Mouse (Mus musculus) forebrain, postnatal 0 days (tissue): ENCODE data around the gene Trex2. TPM values are rescaled to one million over a fixed set of nuclear protein-coding genes. Genes with fewer than 3 reads are reported as not detected.

Experiments used
- ATAC-seq: fragments of 200-750 bp; cut with Nextera tagmentation; 2 replicates; pipeline ENCODE4 v1.8.0; 2017; ENCODE audit warnings: mild to moderate bottlenecking, moderate library complexity
- DNase-seq: peaks from one replicate; pipeline ENCODE4 v3.0.0-alpha.2; 2015
- H3K27ac ChIP-seq: fragments of 300-500 bp; sonication (generic); 2 replicates; pipeline ENCODE4 v1.5.1; 2014; ENCODE audit warnings: low read depth, mild to moderate bottlenecking, antibody characterized with exemption, low read length, moderate library complexity, mixed read lengths
- H3K27me3 ChIP-seq: fragments of 300-500 bp; sonication (generic); 2 replicates; pipeline ENCODE4 v1.6.1; 2014; ENCODE audit warnings: mild to moderate bottlenecking, low read length, mixed read lengths; ENCODE audit not compliant: insufficient read depth
- H3K36me3 ChIP-seq: fragments of 300-500 bp; sonication (generic); 2 replicates; pipeline ENCODE4 v1.6.1; 2014; ENCODE audit warnings: mild to moderate bottlenecking, moderate library complexity; ENCODE audit not compliant: insufficient read depth
- H3K4me1 ChIP-seq: fragments of 300-500 bp; sonication (generic); 2 replicates; pipeline ENCODE4 v1.6.1; 2014; ENCODE audit warnings: antibody characterized with exemption; ENCODE audit not compliant: insufficient read depth
- H3K4me2 ChIP-seq: fragments of 300-500 bp; sonication (generic); 2 replicates; pipeline ENCODE4 v1.6.1; 2014; ENCODE audit warnings: low read depth, mild to moderate bottlenecking, moderate library complexity
- H3K4me3 ChIP-seq: fragments of 300-500 bp; sonication (generic); 2 replicates; pipeline ENCODE4 v1.5.1; 2014; ENCODE audit warnings: low read depth, low read length, mixed read lengths
- H3K9ac ChIP-seq: fragments of 300-500 bp; sonication (generic); 2 replicates; pipeline ENCODE4 v1.6.1; 2014; ENCODE audit warnings: mild to moderate bottlenecking
- H3K9me3 ChIP-seq: fragments of 300-500 bp; sonication (generic); 2 replicates; pipeline ENCODE4 v1.6.1; 2016; ENCODE audit warnings: low read length
- CTCF ChIP-seq: sonication (generic); IDR thresholded peaks from 2 replicates; pipeline ENCODE4 v1.5.1; 2016; ENCODE audit warnings: antibody characterized with exemption, control low read depth, low read depth
- WGBS: fragments of 180-500 bp; shearing (Covaris S2); extraction: QIAGEN DNeasy Blood & Tissue Kit; methylation state at CpG from one replicate; pipeline ENCODE4 v1.1.7; 2014; 5-methylcytosine and 5-hydroxymethylcytosine counted together
- polyA plus RNA-seq: library from polyadenylated mRNA; unstranded; fragments of >200 nt; fragmentation: Nextera tagmentation; extraction: Ambion mirVana; gene quantifications from 2 replicates; pipeline ENCODE4 v1.2.1, GENCODE M21; 2015
- total RNA-seq: library from RNA; depleted of rRNA; stranded (reverse); fragments of >200 nt; gene quantifications from 2 replicates; pipeline ENCODE4 v1.2.3, GENCODE M21; 2014; rRNA removed

Trex2 gene
- total RNA-seq (not detected in 2 replicates), polyA plus RNA-seq (not detected in 2 replicates)

GRCm38 (mm10) chrX:73435252-73435651, at the start of gene Trex2:
TSS of gene Trex2 (minus strand) at chrX:73435344.
- no peak within 1 kb of the TSS for H3K4me3 ChIP-seq
- H3K4me1 ChIP-seq: no peaks in the 10 kb centered on the region
- H3K27ac ChIP-seq: no peak within 1 kb of the TSS
- DNase-seq: no peak
- H3K36me3 ChIP-seq: no peaks in the 10 kb centered on the region
- no peaks in the 10 kb centered on the region for H3K27me3 ChIP-seq
- H3K4me2 ChIP-seq: no peak within 1 kb of the TSS
- 80% methylated on average over 11 of the region's 11 CpGs for WGBS
- no peak for ATAC-seq
- no peaks in the 10 kb centered on the region for H3K9me3 ChIP-seq
- H3K9ac ChIP-seq: no peak within 1 kb of the TSS
- no peak for TF ChIP-seq CTCF

- Histone ChIP-seq H3K4me1 (no peaks in the 10 kb centered on the region), H3K4me3 (no peak overlapping the region), H3K27me3 (no peaks in the 10 kb centered on the region), H3K4me2 (no peak overlapping the region), H3K9ac (no peak overlapping the region), H3K27ac (no peak overlapping the region), H3K9me3 (no peaks in the 10 kb centered on the region), H3K36me3 (no peaks in the 10 kb centered on the region)
- DNase-seq (no peak), ATAC-seq (no peak)
- WGBS: 91% methylated on average over 4 of the region's 4 CpGs
- TF ChIP-seq CTCF: no peak
Observed at GRCm38 (mm10) chrX:73484870-73485269, 49.7 kb upstream of the Trex2 start.

DNA sequence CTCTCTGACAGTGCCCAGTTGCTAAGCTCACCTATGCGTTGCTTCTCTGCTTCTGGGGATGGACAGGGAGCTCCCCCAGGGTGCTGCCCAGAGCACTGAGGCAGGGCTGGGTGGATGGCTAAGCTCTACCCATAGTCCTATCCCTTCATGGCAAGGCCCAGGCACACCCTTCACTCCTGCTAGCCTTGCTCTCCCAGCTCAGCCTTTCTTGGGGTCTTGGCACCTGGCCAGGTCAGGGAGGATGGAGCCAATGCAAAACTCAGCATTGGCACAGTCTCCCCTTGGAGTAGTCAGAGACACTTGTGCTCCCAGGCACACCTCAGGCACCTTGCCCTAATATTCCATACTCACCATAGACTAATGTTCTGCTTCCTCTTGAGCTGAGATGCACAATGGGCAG, 48.9 kb upstream of the Trex2 start:
- ATAC-seq (no peak), DNase-seq (no peak)
- TF ChIP-seq CTCF: no peak
- Histone ChIP-seq H3K4me1 (no peaks in the 10 kb centered on the region), H3K4me3 (no peak overlapping the region), H3K9ac (no peak overlapping the region), H3K27me3 (no peaks in the 10 kb centered on the region), H3K36me3 (no peaks in the 10 kb centered on the region), H3K9me3 (no peaks in the 10 kb centered on the region), H3K4me2 (0 out of 2 replicates have a peak overlapping the region, but pooled peaks have one; percentile 15), H3K27ac (no peak overlapping the region)
- 67% methylated on average over 1 of the region's 1 CpGs for WGBS

DNA sequence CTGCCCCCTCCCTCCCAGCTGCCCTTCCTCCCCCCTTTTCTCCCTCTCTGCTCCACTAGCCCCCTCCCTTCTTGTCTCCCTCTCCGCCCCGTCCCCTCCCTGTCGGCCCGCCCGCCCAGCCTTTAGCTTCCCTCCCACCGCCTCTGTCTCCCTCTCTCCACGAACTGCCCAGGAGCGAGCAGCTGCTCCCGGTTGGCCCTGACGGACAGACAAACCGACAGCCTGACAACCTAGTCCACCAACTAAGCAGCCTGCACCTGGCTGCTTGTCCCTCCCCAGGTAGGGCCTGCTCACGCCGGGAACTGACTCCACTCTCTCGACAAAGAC, 48.3 kb upstream of the Trex2 start, which contains the start of gene Bgn:
TSS of gene Bgn (plus strand) at position 119 of the 327 bp plus-strand sequence.
- Histone ChIP-seq H3K36me3 (no peaks in the 10 kb centered on the region), H3K9ac (no peak within 1 kb of the TSS), H3K27me3 (no peaks in the 10 kb centered on the region), H3K9me3 (no peaks in the 10 kb centered on the region), H3K27ac (no peak within 1 kb of the TSS), H3K4me3 (no peak within 1 kb of the TSS), H3K4me2 (0 out of 2 replicates have a peak within 1 kb of the TSS, but pooled peaks have one; percentile 15), H3K4me1 (no peaks in the 10 kb centered on the region)
- no peak for DNase-seq
- ATAC-seq: no peak
- TF ChIP-seq CTCF: no peak
- 26% methylated on average over 14 of the region's 14 CpGs for WGBS

DNA sequence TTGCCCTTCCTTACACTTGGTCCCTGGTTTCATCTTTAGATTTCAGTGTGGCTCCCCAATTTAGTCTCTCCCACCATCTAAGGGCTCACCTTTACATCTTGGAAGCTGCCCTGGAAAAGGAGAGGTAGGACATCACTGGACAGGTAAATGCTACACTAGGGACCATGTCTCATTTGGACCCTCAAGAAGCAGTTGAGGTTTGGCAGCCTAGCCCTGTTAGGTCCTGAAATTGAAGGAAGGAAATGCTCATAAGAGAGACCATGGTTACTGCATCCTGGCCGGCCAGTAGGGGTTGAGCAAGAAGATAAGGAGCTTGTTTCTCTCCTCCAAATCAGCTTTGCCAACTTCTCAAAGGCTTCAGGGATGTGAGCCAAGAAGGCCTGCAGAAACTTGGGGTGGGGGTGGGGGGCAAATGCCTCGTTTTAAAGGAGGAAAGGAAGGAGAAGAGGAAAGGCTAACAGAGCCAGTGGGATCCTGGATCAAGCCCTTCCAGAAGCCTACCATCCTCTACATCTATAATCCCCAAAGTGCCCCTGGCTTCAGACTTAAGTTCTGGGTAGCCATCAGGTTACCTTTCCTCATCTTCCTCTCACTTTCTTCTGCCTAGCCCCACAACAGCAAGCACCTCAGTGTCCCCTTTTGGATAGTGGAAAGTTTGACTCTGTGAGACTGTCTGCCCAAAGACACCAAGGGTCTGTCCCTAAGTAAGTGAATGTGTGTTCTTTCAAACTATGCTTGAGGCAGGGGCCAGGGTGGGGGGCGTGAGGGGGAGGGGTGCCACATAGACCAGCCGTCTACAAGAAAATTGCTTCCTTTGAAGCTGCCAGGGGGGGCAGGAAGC, 47.7 kb upstream of the Trex2 start:
- Histone ChIP-seq H3K9me3 (no peaks in the 10 kb centered on the region), H3K9ac (no peak overlapping the region), H3K27me3 (no peaks in the 10 kb centered on the region), H3K27ac (no peak overlapping the region), H3K36me3 (no peaks in the 10 kb centered on the region), H3K4me1 (no peaks in the 10 kb centered on the region), H3K4me2 (no peak overlapping the region), H3K4me3 (no peak overlapping the region)
- no peak for DNase-seq
- 38% methylated on average over 4 of the region's 4 CpGs for WGBS
- no peak for ATAC-seq
- no peak for TF ChIP-seq CTCF

DNA sequence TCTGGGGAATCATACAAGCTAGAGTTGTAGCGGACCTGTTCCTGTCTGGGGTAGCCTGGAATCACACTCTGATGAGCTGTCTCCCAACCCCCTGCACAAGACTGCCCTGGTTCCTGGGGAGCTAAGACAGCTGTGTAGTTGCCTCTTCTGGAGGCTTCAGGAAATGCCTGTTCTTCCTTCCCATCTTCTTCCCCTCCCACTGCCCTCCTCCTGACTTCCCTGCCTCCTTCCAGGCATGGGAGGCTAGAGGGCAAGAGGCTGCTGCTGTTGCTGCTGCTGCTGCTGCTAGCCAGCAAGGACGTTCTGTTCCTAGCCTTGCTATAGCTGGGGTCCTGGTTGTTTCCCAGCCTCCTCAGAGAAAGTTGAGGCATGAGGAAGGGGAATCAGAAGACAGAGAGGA, 45.2 kb upstream of the Trex2 start:
- WGBS: 60% methylated on average over 2 of the region's 2 CpGs
- no peak overlapping the region for H3K4me3 ChIP-seq
- no peak for TF ChIP-seq CTCF
- ATAC-seq (no peak), DNase-seq (no peak)
- H3K4me2 ChIP-seq: no peak overlapping the region
- no peaks in the 10 kb centered on the region for H3K27me3 ChIP-seq
- no peak overlapping the region for H3K27ac ChIP-seq
- no peaks in the 10 kb centered on the region for H3K9me3 ChIP-seq
- H3K9ac ChIP-seq: no peak overlapping the region
- H3K36me3 ChIP-seq: no peaks in the 10 kb centered on the region
- H3K4me1 ChIP-seq: no peaks in the 10 kb centered on the region

DNA sequence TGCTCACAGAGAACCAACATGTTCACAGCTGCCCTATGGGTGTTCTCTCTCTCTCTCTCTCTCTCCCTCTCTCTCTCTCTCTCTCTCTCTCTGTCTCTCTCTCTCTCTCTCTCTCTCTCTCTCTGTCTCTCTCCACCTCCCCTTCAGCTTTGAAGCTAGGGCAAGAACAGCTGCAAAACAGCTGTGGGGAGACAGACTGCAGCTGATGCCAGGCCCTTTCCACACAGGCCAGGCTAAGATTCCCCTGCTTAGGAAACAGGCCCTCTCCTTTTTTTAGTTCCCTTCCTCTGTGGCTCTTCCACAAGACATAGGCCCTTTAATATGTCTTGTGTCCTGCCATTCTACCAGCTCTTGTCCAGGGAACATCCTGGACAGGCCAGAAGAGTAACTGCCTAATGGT, 44.5 kb upstream of the Trex2 start:
- Histone ChIP-seq H3K4me2 (no peak overlapping the region), H3K9ac (no peak overlapping the region), H3K27ac (no peak overlapping the region), H3K36me3 (no peaks in the 10 kb centered on the region), H3K4me3 (no peak overlapping the region), H3K9me3 (no peaks in the 10 kb centered on the region), H3K4me1 (no peaks in the 10 kb centered on the region), H3K27me3 (no peaks in the 10 kb centered on the region)
- DNase-seq (no peak), ATAC-seq (no peak)
- no peak for TF ChIP-seq CTCF
